Mouse (Mus musculus) stomach, postnatal 0 days (tissue): ENCODE results near the gene Vapb.

Experiments
- CTCF ChIP-seq: IDR thresholded peaks from 2 replicates; pipeline ENCODE4 v1.5.1; 2016; ENCODE audit warnings: antibody characterized with exemption, low read depth, mild to moderate bottlenecking, moderate library complexity
- EP300 ChIP-seq: optimal IDR thresholded peaks from 2 replicates; pipeline ENCODE3; 2016; ENCODE audit warnings: antibody characterized with exemption

DNA sequence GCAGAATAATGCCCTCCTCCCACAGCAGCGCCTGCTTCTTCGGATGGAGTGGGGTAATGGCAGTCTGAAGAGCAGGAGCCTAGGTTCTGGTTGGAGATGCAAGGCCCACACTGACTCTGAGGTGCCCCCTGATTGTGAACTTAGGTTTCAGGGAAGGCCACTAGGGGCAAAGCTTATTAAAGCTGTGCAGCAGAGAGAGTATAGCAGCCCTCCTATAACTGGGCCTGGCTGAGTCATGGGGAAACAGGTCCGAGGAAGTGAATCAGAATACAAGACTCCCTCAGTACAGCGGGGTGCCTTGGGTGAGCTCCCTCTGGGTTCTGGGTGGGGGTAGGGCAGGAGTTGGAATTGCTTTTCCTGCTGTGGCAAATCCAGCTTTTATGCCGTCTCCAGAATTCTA lies 33.3 kb downstream of the Vapb start:
- TF ChIP-seq CTCF (peak; percentile 37), EP300 (no peak)
